Mouse (Mus musculus) erythroblast, embryonic 14.5 days (primary cell): ENCODE measurements around the gene Abhd4.
"Not testable (repeated sequence)": the region's sequence is repeated elsewhere in the genome, so short reads cannot be mapped to it uniquely, and the experiment has no call there.

Source experiments
- GATA1 ChIP-seq: IDR thresholded peaks from 2 replicates; pipeline ENCODE4 v1.6.1; 2012; ENCODE audit warnings: low read length, inconsistent platforms, mixed read lengths
- TAL1 ChIP-seq: IDR thresholded peaks from 3 replicates; pipeline ENCODE4 v1.6.1; 2012; ENCODE audit warnings: low read length, inconsistent platforms, mixed read lengths

DNA sequence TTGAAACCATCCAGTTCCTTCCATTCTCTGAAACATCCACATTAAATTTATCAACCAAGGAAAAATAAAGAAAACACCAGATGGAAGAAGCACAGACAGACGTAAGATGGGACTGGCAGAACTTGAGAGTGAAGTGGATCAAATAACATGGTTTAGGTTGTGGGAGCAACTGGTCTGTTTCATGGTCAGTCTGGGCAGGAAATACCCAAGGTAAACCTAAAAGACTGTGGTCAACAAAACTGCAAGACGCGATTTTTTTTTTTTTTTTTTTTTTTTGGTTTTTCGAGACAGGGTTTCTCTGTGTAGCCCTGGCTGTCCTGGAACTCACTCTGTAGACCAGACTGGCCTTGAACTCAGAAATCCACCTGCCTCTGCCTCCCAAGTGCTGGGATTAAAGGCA lies 24.1 kb upstream of the Abhd4 start:
- not testable (repeated sequence) for TF ChIP-seq GATA1, TAL1
